ENCODE assay signal across 9 mouse cellular contexts in the genomic region with DNA sequence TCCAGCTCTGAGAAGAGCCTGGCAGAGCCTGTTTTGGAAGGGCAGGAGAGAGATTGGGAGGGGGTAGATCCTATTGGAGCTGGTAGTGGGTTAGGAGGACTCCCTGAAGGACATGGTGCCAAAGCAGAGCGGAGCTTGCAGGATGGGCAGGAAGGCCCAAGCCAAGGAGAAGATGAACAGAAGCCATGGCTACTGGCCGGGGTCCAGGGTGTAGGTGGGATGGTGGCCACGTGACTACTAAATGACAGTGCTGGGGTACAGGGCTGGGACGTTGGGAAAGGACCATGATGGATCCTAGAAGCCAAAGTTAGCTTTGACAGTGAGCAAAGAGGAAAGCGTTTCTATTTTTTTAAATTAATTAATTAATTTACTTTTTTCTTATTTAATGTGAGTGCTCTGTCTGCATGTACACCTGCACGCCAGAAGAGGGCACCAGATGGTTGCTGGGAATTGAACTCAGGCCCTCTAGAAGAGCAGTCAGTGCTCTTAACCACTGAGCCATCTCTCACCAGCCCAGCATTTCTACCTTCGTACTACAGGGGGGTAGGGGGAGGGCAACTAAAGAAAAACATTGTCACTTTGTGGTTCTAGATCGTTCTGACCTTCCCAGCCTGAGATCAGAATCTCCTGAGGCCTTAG. TPM values are rescaled to one million over a fixed set of nuclear protein-coding genes. Genes with fewer than 3 reads are reported as not detected.
DNase-seq lines count a peak whose midpoint lies in the region; ATAC-seq and TF ChIP-seq lines count a peak whose summit lies in the region.
"Had no signal": no experiment of that assay in that cellular context is flagged by ENCODE, and none has a peak within 500 bp of the region (broad histone marks: within the 10 kb centered on the region; RNA-seq: fewer than 3 reads in every experiment).

No protein-coding gene starts in this region.

- 41% methylated on average over 8 of the region's 8 CpGs for WGBS in forebrain, embryonic 14.5 days
- WGBS in forebrain, embryonic 11.5 days: 47% methylated on average over 8 of the region's 8 CpGs
- 42% methylated on average over 8 of the region's 8 CpGs for WGBS in lung, adult 2 months
- WGBS in stomach, postnatal 0 days: 50% methylated on average over 8 of the region's 8 CpGs

- TF ChIP-seq POLR2A in lung, adult 2 months (IDR thresholded peaks at IDR 0.05; ENCODE audit: borderline replicate concordance, extremely low read depth, low read depth, low read length): no peak
- TF ChIP-seq POLR2A in cortical plate, adult 2 months (IDR thresholded peaks at IDR 0.05; ENCODE audit: extremely low read depth, insufficient read depth, low read length): no peak

- no peaks in the 10 kb centered on the region for H3K9me3 ChIP-seq in forebrain, embryonic 14.5 days (replicated peaks; ENCODE audit: control insufficient read depth, low read length)
- H3K9me3 ChIP-seq in forebrain, embryonic 11.5 days (ENCODE audit: control insufficient read depth, low read length): no peaks in the 10 kb centered on the region
- H3K9me3 ChIP-seq in stomach, postnatal 0 days (ENCODE audit: control insufficient read depth, low read length): no peaks in the 10 kb centered on the region

- no peak overlapping the region for H3K4me2 ChIP-seq in forebrain, embryonic 14.5 days (ENCODE audit: low read length)
- no peak overlapping the region for H3K4me2 ChIP-seq in forebrain, embryonic 11.5 days (ENCODE audit: low read depth, low read length, severe bottlenecking)
- no peak overlapping the region for H3K4me2 ChIP-seq in stomach, postnatal 0 days (replicated peaks; ENCODE audit: low read depth)

- H3K4me3 ChIP-seq in forebrain, embryonic 14.5 days (ENCODE audit: low read depth, low read length): no peak overlapping the region
- no peak overlapping the region for H3K4me3 ChIP-seq in forebrain, embryonic 11.5 days (ENCODE audit: low read depth, low read length)
- H3K4me3 ChIP-seq in lung, adult 2 months (replicated peaks; ENCODE audit: extremely low read depth, low read depth, low read length): no peak overlapping the region
- no peak overlapping the region for H3K4me3 ChIP-seq in cortical plate, adult 2 months (ENCODE audit: insufficient read depth, low read length)
- H3K4me3 ChIP-seq in stomach, postnatal 0 days (ENCODE audit: low read depth, low read length): no peak overlapping the region

- H3K4me1 ChIP-seq in forebrain, embryonic 14.5 days (ENCODE audit: control insufficient read depth, insufficient read depth, low read length): no peaks in the 10 kb centered on the region
- H3K4me1 ChIP-seq in forebrain, embryonic 11.5 days (replicated peaks; ENCODE audit: control insufficient read depth, insufficient read depth, low read length): peaks cover 10% of the 10 kb centered on the region
- H3K4me1 ChIP-seq in lung, adult 2 months (ENCODE audit: control insufficient read depth, insufficient read depth, low read length): peaks cover 4% of the 10 kb centered on the region; the same call in 1 of the 2 replicates
- no peaks in the 10 kb centered on the region for H3K4me1 ChIP-seq in cortical plate, adult 2 months (ENCODE audit: control insufficient read depth, insufficient read depth, low read length)
- 0 out of 2 replicates have a peak, but pooled peaks cover under 1% of the 10 kb centered on the region for H3K4me1 ChIP-seq in stomach, postnatal 0 days (replicated peaks; ENCODE audit: control insufficient read depth, insufficient read depth)

- H3K9ac ChIP-seq in forebrain, embryonic 14.5 days (ENCODE audit: low read length): no peak overlapping the region
- no peak overlapping the region for H3K9ac ChIP-seq in forebrain, embryonic 11.5 days (ENCODE audit: low read length)
- no peak overlapping the region for H3K9ac ChIP-seq in stomach, postnatal 0 days (ENCODE audit: low read length)

- no peak for ATAC-seq in forebrain, embryonic 14.5 days
- ATAC-seq in forebrain, embryonic 11.5 days (replicated peaks; ENCODE audit: low FRiP score): no peak
- no peak for ATAC-seq in stomach, postnatal 0 days (ENCODE audit: low FRiP score, low TSS enrichment)
- no peak for ATAC-seq in granulocyte monocyte progenitor cell, adult 5-6 weeks (replicated peaks; ENCODE audit: poor library complexity, severe bottlenecking)

- peaks cover 30% of the 10 kb centered on the region for H3K27me3 ChIP-seq in forebrain, embryonic 14.5 days (replicated peaks; ENCODE audit: control insufficient read depth, insufficient read depth, low read length)
- H3K27me3 ChIP-seq in forebrain, embryonic 11.5 days (ENCODE audit: control insufficient read depth, insufficient read depth, low read length): peaks cover 36% of the 10 kb centered on the region
- H3K27me3 ChIP-seq in stomach, postnatal 0 days (ENCODE audit: control insufficient read depth, insufficient read depth, low read length): no peaks in the 10 kb centered on the region

- DNase-seq in forebrain, embryonic 14.5 days (ENCODE audit: low spot score): peak; percentile 25
- no peak for DNase-seq in forebrain, embryonic 11.5 days (ENCODE audit: low spot score)
- DNase-seq in lung, adult 2 months: peak; percentile 42
- no peak for DNase-seq in lung, adult 18-20 months
- peak; percentile 59 for DNase-seq in stomach, postnatal 0 days (ENCODE audit: low spot score)
- no peak for DNase-seq in urinary bladder, postnatal 25 days (ENCODE audit: low spot score)

- H3K36me3 ChIP-seq in forebrain, embryonic 14.5 days (ENCODE audit: control insufficient read depth, insufficient read depth, low read length): no peaks in the 10 kb centered on the region
- H3K36me3 ChIP-seq in forebrain, embryonic 11.5 days (ENCODE audit: control insufficient read depth, insufficient read depth, low read length): no peaks in the 10 kb centered on the region
- no peaks in the 10 kb centered on the region for H3K36me3 ChIP-seq in stomach, postnatal 0 days (ENCODE audit: control insufficient read depth, insufficient read depth, low read length)

- no peak for TF ChIP-seq EP300 in stomach, postnatal 0 days (optimal IDR thresholded peaks at IDR 0.05)

- H3K27ac ChIP-seq in forebrain, embryonic 14.5 days (ENCODE audit: low read depth, low read length): no peak overlapping the region
- no peak overlapping the region for H3K27ac ChIP-seq in forebrain, embryonic 11.5 days (ENCODE audit: low read depth, low read length)
- H3K27ac ChIP-seq in cortical plate, adult 2 months (ENCODE audit: insufficient read depth, low read length): no peak overlapping the region
- no peak overlapping the region for H3K27ac ChIP-seq in stomach, postnatal 0 days (replicated peaks)

- peak; percentile 49 for TF ChIP-seq CTCF in lung, adult 2 months (IDR thresholded peaks at IDR 0.05; ENCODE audit: insufficient read depth, low read length)
- peak; percentile 47 for TF ChIP-seq CTCF in cortical plate, adult 2 months (IDR thresholded peaks at IDR 0.05; ENCODE audit: extremely low read depth, insufficient read depth, low read length)
- peak; percentile 77 for TF ChIP-seq CTCF in stomach, postnatal 0 days (IDR thresholded peaks at IDR 0.05; ENCODE audit: low read depth)

RNA-seq across cellular contexts. Expression of a gene that starts 5.3 kb away (rescaled TPM):
- polyA plus RNA-seq in forebrain, embryonic 14.5 days (2014; fragmentation: Nextera tagmentation; extraction: Ambion mirVana): 0.60 and 1.2 TPM in 2 replicates
- polyA plus RNA-seq in forebrain, embryonic 11.5 days (2014; fragmentation: Nextera tagmentation; extraction: Ambion mirVana): 1.1 and 1.6 TPM in 2 replicates
- polyA plus RNA-seq in lung, adult 2 months (2012; rRNA removed): 7.0 and 13.3 TPM in 2 replicates
- 0.53 and 0.92 TPM in 2 replicates for polyA plus RNA-seq in cortical plate, adult 2 months (2012; rRNA removed)
- polyA plus RNA-seq in stomach, postnatal 0 days (2015; fragmentation: Nextera tagmentation; extraction: Ambion mirVana): 31.1 and 35.0 TPM in 2 replicates
- total RNA-seq in granulocyte monocyte progenitor cell, adult 5-6 weeks (2014; fragmentation: Nextera tagmentation): not detected in 2 replicates
- total RNA-seq in granulocyte monocyte progenitor cell, adult 5-6 weeks (2017): not detected in 2 replicates
- total RNA-seq: common myeloid progenitor, adult 5-6 weeks had no signal

RNA-seq across cellular contexts. Expression of a gene that starts 36.0 kb away (rescaled TPM):
- 1.6 and 2.4 TPM in 2 replicates for polyA plus RNA-seq in forebrain, embryonic 14.5 days (2014; fragmentation: Nextera tagmentation; extraction: Ambion mirVana)
- polyA plus RNA-seq in forebrain, embryonic 11.5 days (2014; fragmentation: Nextera tagmentation; extraction: Ambion mirVana): 4.1 and 4.3 TPM in 2 replicates
- polyA plus RNA-seq in lung, adult 2 months (2012; rRNA removed): 8.7 and 9.3 TPM in 2 replicates
- 2.9 and 3.2 TPM in 2 replicates for polyA plus RNA-seq in cortical plate, adult 2 months (2012; rRNA removed)
- 1.6 and 1.9 TPM in 2 replicates for polyA plus RNA-seq in stomach, postnatal 0 days (2015; fragmentation: Nextera tagmentation; extraction: Ambion mirVana)
- total RNA-seq in granulocyte monocyte progenitor cell, adult 5-6 weeks (2014; fragmentation: Nextera tagmentation): not detected in 2 replicates
- total RNA-seq in granulocyte monocyte progenitor cell, adult 5-6 weeks (2017): not detected in 2 replicates
- total RNA-seq: common myeloid progenitor, adult 5-6 weeks had no signal

RNA-seq across cellular contexts. Expression of a gene that starts 42.3 kb away (rescaled TPM):
- 34.4 and 39.7 TPM in 2 replicates for polyA plus RNA-seq in forebrain, embryonic 14.5 days (2014; fragmentation: Nextera tagmentation; extraction: Ambion mirVana)
- 28.2 and 30.8 TPM in 2 replicates for polyA plus RNA-seq in forebrain, embryonic 11.5 days (2014; fragmentation: Nextera tagmentation; extraction: Ambion mirVana)
- 20.4 and 33.4 TPM in 2 replicates for polyA plus RNA-seq in lung, adult 2 months (2012; rRNA removed)
- polyA plus RNA-seq in cortical plate, adult 2 months (2012; rRNA removed): 61.6 and 72.2 TPM in 2 replicates
- 8.8 and 9.0 TPM in 2 replicates for polyA plus RNA-seq in stomach, postnatal 0 days (2015; fragmentation: Nextera tagmentation; extraction: Ambion mirVana)
- total RNA-seq in granulocyte monocyte progenitor cell, adult 5-6 weeks (2014; fragmentation: Nextera tagmentation): 4.1 and 7.0 TPM in 2 replicates
- 11.6 and 16.0 TPM in 2 replicates for total RNA-seq in granulocyte monocyte progenitor cell, adult 5-6 weeks (2017)

Comparison
In these comparisons a context has a peak if more than half of its experiments do, and no peak if none do; other contexts are left out.
1. DNase-seq: peak in forebrain, embryonic 14.5 days (single experiment), lung, adult 2 months (single experiment) and stomach, postnatal 0 days (single experiment); none in forebrain, embryonic 11.5 days (single experiment), lung, adult 18-20 months (0 of 2) and urinary bladder, postnatal 25 days (single experiment).
2. Peak in every context shown above with its lines, with median percentiles within 50 percentile points of each other: CTCF ChIP-seq.